Mouse (Mus musculus): ENCODE data around the gene Myh2. TPM values are rescaled to one million over a fixed set of nuclear protein-coding genes. Genes with fewer than 3 reads are reported as not detected.

The Myh2 gene
- total and polyA plus RNA-seq, 3 experiments: 0.05 TPM; not detected in 2

- TF ChIP-seq CTCF (IDR thresholded peaks at IDR 0.05; ENCODE audit: low read depth, low read length): no peak
- TF ChIP-seq POLR2AphosphoS5 (IDR thresholded peaks at IDR 0.05; ENCODE audit: insufficient replicate concordance, low read depth, low read length): no peak
- no peak for TF ChIP-seq GATA2 (IDR thresholded peaks at IDR 0.05; ENCODE audit: borderline replicate concordance, low read depth, low read length)
- TF ChIP-seq TAL1 (conservative IDR thresholded peaks at IDR 0.05; ENCODE audit: low read depth, low read length): no peak
- TF ChIP-seq GATA1 (IDR thresholded peaks at IDR 0.05; ENCODE audit: borderline replicate concordance, low read length): no peak
- Histone ChIP-seq H3K9me3 (replicated peaks) (peaks cover 29% of the 10 kb centered on the region), H3K27me3 (ENCODE audit: insufficient read depth, low read length) (no peaks in the 10 kb centered on the region), H3K4me1 (ENCODE audit: insufficient read depth, low read depth, low read length) (no peaks in the 10 kb centered on the region), H3K36me3 (replicated peaks) (no peaks in the 10 kb centered on the region), H3K4me3 (ENCODE audit: low read depth, low read length) (no peak overlapping the region)
- DNase-seq (ENCODE audit: low spot score) (no peak), ATAC-seq (ENCODE audit: extremely low read depth, insufficient number of reproducible peaks, low FRiP score, poor library complexity, severe bottlenecking) (no peak)
These were observed 53.6 kb downstream of the Myh2 start for GRCm38 (mm10) chr11:67224466-67224865.

- Histone ChIP-seq H3K4me1 (ENCODE audit: insufficient read depth, low read depth, low read length) (no peaks in the 10 kb centered on the region), H3K4me3 (ENCODE audit: low read depth, low read length) (no peak overlapping the region), H3K36me3 (replicated peaks) (no peaks in the 10 kb centered on the region), H3K27me3 (ENCODE audit: insufficient read depth, low read length) (no peaks in the 10 kb centered on the region), H3K9me3 (replicated peaks) (peaks cover 21% of the 10 kb centered on the region)
- TF ChIP-seq GATA1 (IDR thresholded peaks at IDR 0.05; ENCODE audit: borderline replicate concordance, low read length): no peak
- no peak for TF ChIP-seq TAL1 (conservative IDR thresholded peaks at IDR 0.05; ENCODE audit: low read depth, low read length)
- TF ChIP-seq POLR2AphosphoS5 (IDR thresholded peaks at IDR 0.05; ENCODE audit: insufficient replicate concordance, low read depth, low read length): no peak
- TF ChIP-seq GATA2 (IDR thresholded peaks at IDR 0.05; ENCODE audit: borderline replicate concordance, low read depth, low read length): no peak
- TF ChIP-seq CTCF (IDR thresholded peaks at IDR 0.05; ENCODE audit: low read depth, low read length): no peak
- DNase-seq (ENCODE audit: low spot score) (no peak), ATAC-seq (ENCODE audit: extremely low read depth, insufficient number of reproducible peaks, low FRiP score, poor library complexity, severe bottlenecking) (no peak)
These were observed 57.9 kb downstream of the Myh2 start for GRCm38 (mm10) chr11:67228731-67229130.

GRCm38 (mm10) chr11:67229166-67229565, 58.3 kb downstream of the Myh2 start:
- TF ChIP-seq GATA2 (IDR thresholded peaks at IDR 0.05; ENCODE audit: borderline replicate concordance, low read depth, low read length): no peak
- no peak for TF ChIP-seq GATA1 (IDR thresholded peaks at IDR 0.05; ENCODE audit: borderline replicate concordance, low read length)
- no peak for TF ChIP-seq POLR2AphosphoS5 (IDR thresholded peaks at IDR 0.05; ENCODE audit: insufficient replicate concordance, low read depth, low read length)
- no peak for TF ChIP-seq CTCF (IDR thresholded peaks at IDR 0.05; ENCODE audit: low read depth, low read length)
- no peak for TF ChIP-seq TAL1 (conservative IDR thresholded peaks at IDR 0.05; ENCODE audit: low read depth, low read length)
- H3K4me1 ChIP-seq (ENCODE audit: insufficient read depth, low read depth, low read length): no peaks in the 10 kb centered on the region
- DNase-seq (ENCODE audit: low spot score) (no peak), ATAC-seq (ENCODE audit: extremely low read depth, insufficient number of reproducible peaks, low FRiP score, poor library complexity, severe bottlenecking) (no peak)
- no peaks in the 10 kb centered on the region for H3K27me3 ChIP-seq (ENCODE audit: insufficient read depth, low read length)
- peaks cover 23% of the 10 kb centered on the region for H3K9me3 ChIP-seq (replicated peaks)
- no peaks in the 10 kb centered on the region for H3K36me3 ChIP-seq (replicated peaks)
- no peak overlapping the region for H3K4me3 ChIP-seq (ENCODE audit: low read depth, low read length)

GRCm38 (mm10) chr11:67229946-67230345, 59.1 kb downstream of the Myh2 start:
- Histone ChIP-seq H3K9me3 (replicated peaks) (peaks cover 24% of the 10 kb centered on the region), H3K4me1 (ENCODE audit: insufficient read depth, low read depth, low read length) (no peaks in the 10 kb centered on the region), H3K4me3 (ENCODE audit: low read depth, low read length) (no peak overlapping the region), H3K36me3 (replicated peaks) (no peaks in the 10 kb centered on the region), H3K27me3 (ENCODE audit: insufficient read depth, low read length) (no peaks in the 10 kb centered on the region)
- DNase-seq (ENCODE audit: low spot score): no peak
- TF ChIP-seq GATA1 (IDR thresholded peaks at IDR 0.05; ENCODE audit: borderline replicate concordance, low read length): no peak
- TF ChIP-seq TAL1 (conservative IDR thresholded peaks at IDR 0.05; ENCODE audit: low read depth, low read length): no peak
- no peak for ATAC-seq (ENCODE audit: extremely low read depth, insufficient number of reproducible peaks, low FRiP score, poor library complexity, severe bottlenecking)

- TF ChIP-seq GATA1 (IDR thresholded peaks at IDR 0.05; ENCODE audit: borderline replicate concordance, low read length) (no peak), POLR2AphosphoS5 (IDR thresholded peaks at IDR 0.05; ENCODE audit: insufficient replicate concordance, low read depth, low read length) (no peak), TAL1 (conservative IDR thresholded peaks at IDR 0.05; ENCODE audit: low read depth, low read length) (no peak), CTCF (IDR thresholded peaks at IDR 0.05; ENCODE audit: low read depth, low read length) (no peak), GATA2 (IDR thresholded peaks at IDR 0.05; ENCODE audit: borderline replicate concordance, low read depth, low read length) (no peak)
- no peaks in the 10 kb centered on the region for H3K4me1 ChIP-seq (ENCODE audit: insufficient read depth, low read depth, low read length)
- no peaks in the 10 kb centered on the region for H3K36me3 ChIP-seq (replicated peaks)
- ATAC-seq (ENCODE audit: extremely low read depth, insufficient number of reproducible peaks, low FRiP score, poor library complexity, severe bottlenecking): no peak
- DNase-seq (ENCODE audit: low spot score): no peak
- H3K27me3 ChIP-seq (ENCODE audit: insufficient read depth, low read length): no peaks in the 10 kb centered on the region
- peaks cover 36% of the 10 kb centered on the region for H3K9me3 ChIP-seq (replicated peaks)
- no peak overlapping the region for H3K4me3 ChIP-seq (ENCODE audit: low read depth, low read length)
These were observed 65.0 kb downstream of the Myh2 start for GRCm38 (mm10) chr11:67235639-67236358.

- no peak for ATAC-seq (ENCODE audit: extremely low read depth, insufficient number of reproducible peaks, low FRiP score, poor library complexity, severe bottlenecking)
- Histone ChIP-seq H3K4me1 (ENCODE audit: insufficient read depth, low read depth, low read length) (no peaks in the 10 kb centered on the region), H3K27me3 (ENCODE audit: insufficient read depth, low read length) (no peaks in the 10 kb centered on the region), H3K4me3 (ENCODE audit: low read depth, low read length) (no peak overlapping the region), H3K36me3 (replicated peaks) (no peaks in the 10 kb centered on the region), H3K9me3 (replicated peaks) (peaks cover 41% of the 10 kb centered on the region)
- no peak for DNase-seq (ENCODE audit: low spot score)
- no peak for TF ChIP-seq GATA1 (IDR thresholded peaks at IDR 0.05; ENCODE audit: borderline replicate concordance, low read length)
- no peak for TF ChIP-seq CTCF (IDR thresholded peaks at IDR 0.05; ENCODE audit: low read depth, low read length)
- TF ChIP-seq GATA2 (IDR thresholded peaks at IDR 0.05; ENCODE audit: borderline replicate concordance, low read depth, low read length): no peak
- TF ChIP-seq POLR2AphosphoS5 (IDR thresholded peaks at IDR 0.05; ENCODE audit: insufficient replicate concordance, low read depth, low read length): no peak
- TF ChIP-seq TAL1 (conservative IDR thresholded peaks at IDR 0.05; ENCODE audit: low read depth, low read length): no peak
These were observed 66.0 kb downstream of the Myh2 start for GRCm38 (mm10) chr11:67236799-67237198.
